Mouse (Mus musculus) liver, embryonic 14.5 days (tissue): ENCODE data around the gene Arhgef7.

Source experiments
- CTCF ChIP-seq: IDR thresholded peaks from 2 replicates; pipeline ENCODE4 v1.5.1; 2016; ENCODE audit warnings: antibody characterized with exemption, low read depth, control low read depth
- EP300 ChIP-seq: IDR thresholded peaks from 2 replicates; pipeline ENCODE4 v1.6.1; 2016; ENCODE audit warnings: antibody characterized with exemption, low read depth

- TF ChIP-seq CTCF, result no peak
- no peak for TF ChIP-seq EP300
These were observed 104.4 kb downstream of the Arhgef7 start for GRCm38 (mm10) chr8:11831939-11832338.
